Mouse (Mus musculus) kidney, postnatal 0 days (tissue): ENCODE measurements around the gene Kcnd3. TPM values are rescaled to one million over a fixed set of nuclear protein-coding genes. Genes with fewer than 3 reads are reported as not detected.

Experiments
- ATAC-seq: fragments of 200-750 bp; cut with Nextera tagmentation; replicated peaks from 2 replicates; pipeline ENCODE4 v1.8.0; 2017; ENCODE audit warnings: low read depth, moderate number of reproducible peaks, moderate TSS enrichment, moderate library complexity; ENCODE audit not compliant: low FRiP score
- DNase-seq: peaks from one replicate; pipeline ENCODE4 v3.0.0-alpha.2; 2016; ENCODE audit warnings: low spot score
- H3K27ac ChIP-seq: fragments of 300-500 bp; sonication (generic); 2 replicates; pipeline ENCODE4 v1.5.1; 2014; ENCODE audit warnings: mild to moderate bottlenecking
- H3K27me3 ChIP-seq: fragments of 300-500 bp; sonication (generic); 2 replicates; pipeline ENCODE4 v1.6.1; 2014; ENCODE audit warnings: low read length, mixed read lengths; ENCODE audit not compliant: insufficient read depth
- H3K36me3 ChIP-seq: fragments of 300-500 bp; sonication (generic); 2 replicates; pipeline ENCODE4 v1.6.1; 2014; ENCODE audit warnings: low read length, mixed read lengths; ENCODE audit not compliant: insufficient read depth
- H3K4me1 ChIP-seq: fragments of 300-500 bp; sonication (generic); replicated peaks from 2 replicates; pipeline ENCODE4 v1.6.1; 2014; ENCODE audit warnings: antibody characterized with exemption, low read length, mixed read lengths; ENCODE audit not compliant: insufficient read depth
- H3K4me2 ChIP-seq: fragments of 300-500 bp; sonication (generic); 2 replicates; pipeline ENCODE4 v1.6.1; 2014; ENCODE audit warnings: mild to moderate bottlenecking, low read length, moderate library complexity, mixed read lengths
- H3K4me3 ChIP-seq: fragments of 300-500 bp; sonication (generic); replicated peaks from 2 replicates; pipeline ENCODE4 v1.5.1; 2014; ENCODE audit warnings: low read depth, low read length
- H3K9ac ChIP-seq: fragments of 300-500 bp; sonication (generic); 2 replicates; pipeline ENCODE4 v1.6.1; 2014; ENCODE audit warnings: low read depth, low read length
- H3K9me3 ChIP-seq: fragments of 300-500 bp; sonication (generic); replicated peaks from 2 replicates; pipeline ENCODE4 v1.6.1; 2016; ENCODE audit warnings: low read length, inconsistent platforms, mixed read lengths
- CTCF ChIP-seq: IDR thresholded peaks from 2 replicates; pipeline ENCODE4 v1.5.1; 2016; ENCODE audit warnings: antibody characterized with exemption, low read depth, mild to moderate bottlenecking, moderate library complexity
- WGBS: fragments of 180-500 bp; shearing (Covaris S2); extraction: QIAGEN DNeasy Blood & Tissue Kit; methylation state at CpG from one replicate; pipeline ENCODE4 v1.1.7; 2014; 5-methylcytosine and 5-hydroxymethylcytosine counted together
- polyA plus RNA-seq: library from polyadenylated mRNA; unstranded; fragments of >200 nt; fragmentation: Nextera tagmentation; extraction: Ambion mirVana; gene quantifications from 2 replicates; pipeline ENCODE4 v1.2.1, GENCODE M21; 2015

The Kcnd3 gene
- polyA plus RNA-seq, 1 experiment from 2014 or later, result 2.9 TPM

DNA sequence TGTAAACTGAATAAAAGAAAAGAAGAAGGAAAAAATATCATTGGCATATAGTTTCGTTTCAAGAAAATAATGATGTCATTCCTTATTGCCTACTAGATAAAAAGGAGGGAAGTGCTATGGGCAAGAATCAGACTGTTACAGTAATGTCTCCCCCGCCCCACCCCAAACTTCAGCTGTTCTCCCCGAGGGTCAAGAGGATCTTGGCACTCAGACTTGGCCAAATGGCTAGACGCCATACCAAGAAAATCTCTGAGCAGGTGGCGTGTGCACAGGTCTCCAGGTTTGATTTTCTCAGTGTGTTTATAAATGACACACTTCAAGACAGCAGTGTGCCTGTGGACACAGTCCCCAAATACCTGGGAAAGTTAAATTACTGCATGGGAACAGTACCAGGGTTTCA is 153.6 kb downstream of the Kcnd3 start:
- H3K27ac ChIP-seq, result no peak overlapping the region
- H3K36me3 ChIP-seq, result no peaks in the 10 kb centered on the region
- H3K4me1 ChIP-seq, result no peaks in the 10 kb centered on the region
- no peaks in the 10 kb centered on the region for H3K9me3 ChIP-seq
- ATAC-seq (no peak), DNase-seq (no peak)
- no peak overlapping the region for H3K4me2 ChIP-seq
- no peak for TF ChIP-seq CTCF
- H3K9ac ChIP-seq, result no peak overlapping the region
- no peak overlapping the region for H3K4me3 ChIP-seq
- no peaks in the 10 kb centered on the region for H3K27me3 ChIP-seq
- WGBS, result 76% methylated on average over 5 of the region's 5 CpGs

DNA sequence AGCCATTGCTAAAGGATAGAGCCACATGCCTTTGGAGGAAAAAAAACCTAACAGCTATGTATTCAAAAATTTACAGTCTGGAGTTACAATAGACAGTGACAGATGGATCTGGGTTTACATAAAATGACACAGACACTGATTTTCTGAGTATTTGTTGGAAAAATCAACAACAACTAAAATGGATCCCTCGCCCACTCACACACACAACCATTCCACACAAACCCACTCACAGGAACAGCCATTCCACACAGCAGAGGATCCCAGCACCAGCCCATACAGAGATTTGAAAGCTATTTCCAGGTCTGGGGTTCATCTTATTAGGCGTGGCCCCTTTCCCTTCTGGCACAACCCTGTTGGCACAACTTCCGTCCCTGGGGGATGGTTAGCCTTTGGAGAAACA is 156.7 kb downstream of the Kcnd3 start:
- DNase-seq (no peak), ATAC-seq (no peak)
- H3K4me2 ChIP-seq, result no peak overlapping the region
- no peak for TF ChIP-seq CTCF
- no peaks in the 10 kb centered on the region for H3K27me3 ChIP-seq
- no peaks in the 10 kb centered on the region for H3K36me3 ChIP-seq
- no peaks in the 10 kb centered on the region for H3K9me3 ChIP-seq
- no peak overlapping the region for H3K27ac ChIP-seq
- no peaks in the 10 kb centered on the region for H3K4me1 ChIP-seq
- 88% methylated on average over 3 of the region's 3 CpGs for WGBS
- H3K9ac ChIP-seq, result no peak overlapping the region
- no peak overlapping the region for H3K4me3 ChIP-seq

DNA sequence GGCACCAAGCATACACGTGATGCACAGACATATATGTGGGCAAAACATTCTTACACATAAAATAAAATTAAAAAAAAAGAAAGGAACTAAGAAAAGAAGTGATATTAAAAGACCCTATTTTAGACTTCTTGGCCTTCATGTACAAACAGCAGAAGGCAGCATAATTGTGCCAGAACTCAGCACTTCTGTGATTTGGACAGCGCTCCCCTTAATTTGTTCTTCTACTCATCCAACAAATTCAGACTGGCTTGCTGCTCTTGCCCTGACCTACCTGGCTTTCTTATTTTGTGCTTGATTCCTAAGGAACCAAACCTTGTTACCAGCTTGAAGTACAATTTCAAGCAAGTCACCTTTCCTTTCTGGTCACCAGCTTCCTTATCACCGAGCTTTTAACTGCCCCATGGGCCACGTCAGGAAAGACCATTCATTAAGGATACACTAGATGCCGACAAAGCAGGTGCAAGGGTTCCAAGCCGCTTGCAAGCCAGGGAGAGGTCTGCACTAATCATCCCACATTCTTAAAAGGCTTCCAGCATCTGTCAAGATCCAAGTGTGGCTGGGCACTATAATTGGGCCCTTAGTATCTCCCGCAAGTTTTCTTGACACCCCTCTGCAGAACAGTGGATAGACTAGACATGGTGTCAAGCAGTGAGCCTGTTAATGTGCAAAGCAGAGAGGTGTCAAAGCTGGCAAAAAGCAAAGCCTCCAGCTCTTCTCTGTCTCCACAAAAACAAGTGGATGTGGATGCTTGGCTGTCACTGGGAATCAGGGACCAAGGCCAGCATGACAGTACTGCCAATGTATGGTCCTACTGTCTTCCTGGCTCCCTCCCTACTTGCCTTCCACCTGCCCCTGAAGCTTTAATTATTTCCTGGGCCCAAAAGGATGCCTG is 159.6 kb downstream of the Kcnd3 start:
- no peaks in the 10 kb centered on the region for H3K4me1 ChIP-seq
- ATAC-seq (no peak), DNase-seq (peak; percentile 25)
- H3K9me3 ChIP-seq, result no peaks in the 10 kb centered on the region
- WGBS, result 83% methylated on average over 7 of the region's 7 CpGs
- no peaks in the 10 kb centered on the region for H3K27me3 ChIP-seq
- H3K4me3 ChIP-seq, result no peak overlapping the region
- TF ChIP-seq CTCF, result no peak
- no peak overlapping the region for H3K4me2 ChIP-seq
- H3K9ac ChIP-seq, result no peak overlapping the region
- no peak overlapping the region for H3K27ac ChIP-seq
- H3K36me3 ChIP-seq, result no peaks in the 10 kb centered on the region

DNA sequence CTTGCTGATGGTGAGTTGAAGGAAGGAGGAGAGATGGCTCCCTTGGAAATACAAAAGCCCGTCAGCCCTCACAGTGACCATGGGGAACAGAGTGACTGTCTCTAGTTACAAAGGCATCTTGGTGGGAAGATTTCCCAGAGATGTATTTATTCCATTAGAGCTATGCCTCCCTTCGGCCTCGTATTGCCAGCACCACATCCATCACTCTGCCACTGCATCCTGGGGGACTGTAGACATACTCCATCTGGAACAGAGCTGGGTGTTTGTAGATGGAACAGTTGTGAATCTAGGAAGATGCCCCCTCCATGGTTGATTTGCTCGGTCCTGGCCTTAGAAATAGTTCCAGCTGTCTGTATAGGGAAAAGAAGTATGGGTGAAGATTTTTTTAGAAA is 160.3 kb downstream of the Kcnd3 start:
- no peak overlapping the region for H3K9ac ChIP-seq
- no peak for TF ChIP-seq CTCF
- H3K4me2 ChIP-seq, result no peak overlapping the region
- H3K4me1 ChIP-seq, result no peaks in the 10 kb centered on the region
- H3K9me3 ChIP-seq, result no peaks in the 10 kb centered on the region
- H3K27me3 ChIP-seq, result no peaks in the 10 kb centered on the region
- no peak for DNase-seq
- no peaks in the 10 kb centered on the region for H3K36me3 ChIP-seq
- no peak overlapping the region for H3K4me3 ChIP-seq
- H3K27ac ChIP-seq, result no peak overlapping the region
- 39% methylated on average over 4 of the region's 4 CpGs for WGBS
- ATAC-seq, result no peak

GRCm38 (mm10) chr3:105616861-105617743 is 165.0 kb downstream of the Kcnd3 start:
- 83% methylated on average over 2 of the region's 2 CpGs for WGBS
- no peak overlapping the region for H3K9ac ChIP-seq
- no peak for ATAC-seq

GRCm38 (mm10) chr3:105621154-105621553 is 169.0 kb downstream of the Kcnd3 start:
- 66% methylated on average over 8 of the region's 8 CpGs for WGBS
- Histone ChIP-seq H3K4me3 (no peak overlapping the region), H3K36me3 (no peaks in the 10 kb centered on the region), H3K9me3 (no peaks in the 10 kb centered on the region), H3K4me1 (no peaks in the 10 kb centered on the region), H3K27ac (no peak overlapping the region), H3K27me3 (no peaks in the 10 kb centered on the region), H3K9ac (no peak overlapping the region), H3K4me2 (no peak overlapping the region)
- no peak for TF ChIP-seq CTCF
- DNase-seq (no peak), ATAC-seq (no peak)

More at GRCm38 (mm10) chr3:105616861-105617743, 165.0 kb downstream of the Kcnd3 start:
- TF ChIP-seq CTCF, result no peak
- DNase-seq, result no peak
- Histone ChIP-seq H3K4me1 (no peaks in the 10 kb centered on the region), H3K27ac (no peak overlapping the region), H3K27me3 (no peaks in the 10 kb centered on the region), H3K4me2 (no peak overlapping the region), H3K36me3 (no peaks in the 10 kb centered on the region), H3K9me3 (no peaks in the 10 kb centered on the region), H3K4me3 (no peak overlapping the region)
